Mouse (Mus musculus): Measurements from ENCODE around the gene Cyp8b1. TPM values are rescaled to one million over a fixed set of nuclear protein-coding genes. Genes with fewer than 3 reads are reported as not detected.

Cyp8b1 gene
- total and polyA plus RNA-seq, 3 experiments, result not detected

DNA sequence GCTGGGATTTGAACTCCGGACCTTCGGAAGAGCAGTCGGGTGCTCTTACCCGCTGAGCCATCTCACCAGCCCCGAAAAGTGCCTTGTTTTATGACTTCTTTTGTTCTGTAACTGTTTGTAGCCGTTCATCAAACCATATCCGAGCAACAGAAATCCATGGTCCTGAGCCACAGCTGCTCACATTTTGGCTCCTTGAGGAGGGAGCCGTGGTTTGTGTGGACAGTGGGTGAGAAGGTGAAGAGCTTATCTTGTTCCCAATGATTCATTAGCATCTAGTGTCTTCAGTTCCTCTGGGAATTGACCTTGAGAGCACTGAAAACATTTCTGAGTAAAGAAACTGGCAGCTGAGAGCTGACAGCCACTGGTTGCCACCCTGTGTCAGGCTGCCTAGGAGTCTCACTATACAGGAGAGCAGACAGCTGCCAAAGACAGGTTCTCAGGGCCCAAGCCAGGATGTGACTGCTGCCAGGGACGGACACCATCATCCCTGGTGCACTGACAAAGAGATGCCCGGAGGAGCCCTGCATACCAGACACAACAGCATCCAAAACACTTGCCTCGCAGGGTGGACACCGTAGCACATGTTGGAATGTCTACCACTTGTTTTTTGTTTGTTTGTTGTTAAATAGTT is 23.9 kb downstream of the Cyp8b1 start:
- Histone ChIP-seq H3K4me1 (ENCODE audit: control insufficient read depth in 1 of 2, insufficient read depth in 2 of 2, low read length in 2 of 2) (no peaks in the 10 kb centered on the region), H3K27me3 (ENCODE audit: control insufficient read depth in 1 of 2, insufficient read depth in 2 of 2, low read length in 2 of 2) (no peaks in the 10 kb centered on the region; a peak in 1 of 4 replicates), H3K9ac (ENCODE audit: control insufficient read depth, low read depth, low read length, poor library complexity, severe bottlenecking) (no peak overlapping the region), H3K9me3 (replicated peaks; ENCODE audit: insufficient read depth, low read length) (no peaks in the 10 kb centered on the region), H3K27ac (ENCODE audit: control insufficient read depth, low read depth, low read length) (no peak overlapping the region), H3K36me3 (ENCODE audit: control insufficient read depth in 1 of 2, insufficient read depth in 2 of 2, low read length in 2 of 2) (no peaks in the 10 kb centered on the region), H3K79me2 (ENCODE audit: control insufficient read depth, insufficient read depth, low read length, poor library complexity) (no peaks in the 10 kb centered on the region), H3K4me3 (ENCODE audit: control insufficient read depth in 1 of 2, insufficient read depth in 1 of 2, low read depth in 2 of 2, low read length in 2 of 2) (no peak overlapping the region)
- no peak for DNase-seq (ENCODE audit: low read depth, low spot score)
- TF ChIP-seq SIN3A (IDR thresholded peaks at IDR 0.05; ENCODE audit: low read length) (no peak), POLR2A (IDR thresholded peaks at IDR 0.05; ENCODE audit: control insufficient read depth in 1 of 2, insufficient read depth in 1 of 2, low read depth in 1 of 2, low read length in 2 of 2, poor library complexity in 1 of 2) (no peak), NELFE (IDR thresholded peaks at IDR 0.05; ENCODE audit: low read depth, low read length) (no peak), ZNF384 (IDR thresholded peaks at IDR 0.05; ENCODE audit: low read depth, low read length) (no peak), POLR2AphosphoS5 (IDR thresholded peaks at IDR 0.05; ENCODE audit: borderline replicate concordance, low read depth, low read length) (no peak), MXI1 (IDR thresholded peaks at IDR 0.05; ENCODE audit: low read depth, low read length) (no peak), TBP (IDR thresholded peaks at IDR 0.05; ENCODE audit: low read depth, low read length) (no peak)

DNA sequence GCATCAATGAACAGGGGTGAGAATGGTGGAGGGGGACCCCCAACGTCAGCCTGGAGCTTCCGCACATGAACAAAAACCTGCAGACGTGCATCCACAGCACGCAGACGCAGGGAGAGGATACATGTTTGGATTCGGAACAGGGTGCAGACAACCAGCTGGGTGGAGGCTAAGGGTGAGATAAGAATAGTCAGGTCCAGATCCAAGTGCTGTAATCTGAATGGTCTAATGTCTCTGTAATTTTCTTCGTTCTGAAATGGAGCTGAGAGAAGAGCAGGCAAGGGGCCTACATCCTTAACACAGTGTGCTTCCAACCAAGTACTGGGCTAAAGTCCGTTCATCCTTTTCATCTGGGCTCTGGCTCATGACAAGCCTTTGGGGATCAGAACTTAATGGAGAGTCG is 24.8 kb downstream of the Cyp8b1 start:
- TF ChIP-seq ZNF384 (IDR thresholded peaks at IDR 0.05; ENCODE audit: low read depth, low read length), result no peak
- no peak for TF ChIP-seq KAT2A (conservative IDR thresholded peaks at IDR 0.05; ENCODE audit: low read depth, low read length)
- no peak for TF ChIP-seq POLR2AphosphoS2 (IDR thresholded peaks at IDR 0.05; ENCODE audit: low read length)
- TF ChIP-seq CHD1 (IDR thresholded peaks at IDR 0.05; ENCODE audit: low read depth, low read length), result no peak
- TF ChIP-seq CHD2 (IDR thresholded peaks at IDR 0.05; ENCODE audit: low read length), result no peak
- TF ChIP-seq CTCF (IDR thresholded peaks at IDR 0.05 in 2 of 3, conservative IDR thresholded peaks at IDR 0.05 in 1 of 3; ENCODE audit: control insufficient read depth in 1 of 3, insufficient read depth in 1 of 3, low read depth in 2 of 3, low read length in 3 of 3, poor library complexity in 1 of 3, severe bottlenecking in 1 of 3), result no peak
- no peak overlapping the region for H3K27ac ChIP-seq (ENCODE audit: control insufficient read depth, low read depth, low read length)
- no peak overlapping the region for H3K9ac ChIP-seq (ENCODE audit: control insufficient read depth, low read depth, low read length, poor library complexity, severe bottlenecking)
- H3K4me3 ChIP-seq (ENCODE audit: control insufficient read depth in 1 of 2, insufficient read depth in 1 of 2, low read depth in 2 of 2, low read length in 2 of 2), result no peak overlapping the region
- H3K4me1 ChIP-seq (ENCODE audit: control insufficient read depth in 1 of 2, insufficient read depth in 2 of 2, low read length in 2 of 2), result no peaks in the 10 kb centered on the region
- H3K9me3 ChIP-seq (replicated peaks; ENCODE audit: insufficient read depth, low read length), result no peaks in the 10 kb centered on the region
- DNase-seq (ENCODE audit: low read depth, low spot score), result no peak
- H3K27me3 ChIP-seq (ENCODE audit: control insufficient read depth in 1 of 2, insufficient read depth in 2 of 2, low read length in 2 of 2), result no peaks in the 10 kb centered on the region; a peak in 1 of 4 replicates
- no peaks in the 10 kb centered on the region for H3K36me3 ChIP-seq (ENCODE audit: control insufficient read depth in 1 of 2, insufficient read depth in 2 of 2, low read length in 2 of 2)
- H3K79me2 ChIP-seq (ENCODE audit: control insufficient read depth, insufficient read depth, low read length, poor library complexity), result no peaks in the 10 kb centered on the region

GRCm38 (mm10) chr9:121890441-121890941 is 25.6 kb downstream of the Cyp8b1 start:
- no peak for TF ChIP-seq MAZ (IDR thresholded peaks at IDR 0.05; ENCODE audit: low read depth, low read length)
- Histone ChIP-seq H3K9me3 (replicated peaks; ENCODE audit: insufficient read depth, low read length) (no peaks in the 10 kb centered on the region), H3K4me3 (ENCODE audit: control insufficient read depth in 1 of 2, insufficient read depth in 1 of 2, low read depth in 2 of 2, low read length in 2 of 2) (no peak overlapping the region), H3K27ac (ENCODE audit: control insufficient read depth, low read depth, low read length) (no peak overlapping the region), H3K4me1 (ENCODE audit: control insufficient read depth in 1 of 2, insufficient read depth in 2 of 2, low read length in 2 of 2) (no peaks in the 10 kb centered on the region), H3K79me2 (ENCODE audit: control insufficient read depth, insufficient read depth, low read length, poor library complexity) (no peaks in the 10 kb centered on the region), H3K36me3 (ENCODE audit: control insufficient read depth in 1 of 2, insufficient read depth in 2 of 2, low read length in 2 of 2) (no peaks in the 10 kb centered on the region), H3K9ac (ENCODE audit: control insufficient read depth, low read depth, low read length, poor library complexity, severe bottlenecking) (no peak overlapping the region), H3K27me3 (ENCODE audit: control insufficient read depth in 1 of 2, insufficient read depth in 2 of 2, low read length in 2 of 2) (no peaks in the 10 kb centered on the region; a peak in 1 of 4 replicates)
- no peak for DNase-seq (ENCODE audit: low read depth, low spot score)
